Mouse (Mus musculus) embryonic fibroblast, embryonic 13.5 days (primary cell): Measurements from ENCODE around the gene Snrpa.

Source experiments
- CTCF ChIP-seq: IDR thresholded peaks from 2 replicates; pipeline ENCODE4 v1.5.1; 2011; ENCODE audit warnings: mild to moderate bottlenecking, control low read depth, low read length, moderate library complexity, borderline replicate concordance; ENCODE audit not compliant: insufficient read depth
- POLR2A ChIP-seq: IDR thresholded peaks from 2 replicates; pipeline ENCODE4 v1.6.1; 2011; ENCODE audit warnings: low read depth, mild to moderate bottlenecking, control low read depth, low read length, moderate library complexity

- no peak for TF ChIP-seq CTCF
- peak; percentile 77 for TF ChIP-seq POLR2A
Observed at GRCm38 (mm10) chr7:27166614-27167474, 29.2 kb downstream of the Snrpa start, which contains the start of gene Egln2.
